24 mouse cellular contexts compared by ENCODE assay signal in genomic region chr5:88420319-88421065, GRCm38 (mm10). TPM values are rescaled to one million over a fixed set of nuclear protein-coding genes. Genes with fewer than 3 reads are reported as not detected.
DNase-seq lines count a peak whose midpoint lies in the region; ATAC-seq and TF ChIP-seq lines count a peak whose summit lies in the region.
"Had no signal": no experiment of that assay in that cellular context is flagged by ENCODE, and none has a peak within 500 bp of the region (broad histone marks: within the 10 kb centered on the region; RNA-seq: fewer than 3 reads in every experiment).

No protein-coding gene starts in this region.

- no peak overlapping the region for H3K4me2 ChIP-seq in heart, embryonic 11.5 days
- no peak overlapping the region for H3K4me2 ChIP-seq in intestine, embryonic 15.5 days (replicated peaks)
- H3K4me2 ChIP-seq in intestine, embryonic 16.5 days (ENCODE audit: low read depth, low read length) = no peak overlapping the region
- no peak overlapping the region for H3K4me2 ChIP-seq in intestine, postnatal 0 days (replicated peaks; ENCODE audit: low read depth)
- no peak overlapping the region for H3K4me2 ChIP-seq in forebrain, embryonic 11.5 days (ENCODE audit: low read depth, low read length, severe bottlenecking)

- TF ChIP-seq CTCF in intestine, postnatal 0 days (IDR thresholded peaks at IDR 0.05; ENCODE audit: low read depth) = no peak

- H3K9me3 ChIP-seq in heart, embryonic 11.5 days (replicated peaks; ENCODE audit: control insufficient read depth, low read length) = no peaks in the 10 kb centered on the region
- no peaks in the 10 kb centered on the region for H3K9me3 ChIP-seq in intestine, embryonic 15.5 days
- H3K9me3 ChIP-seq in intestine, embryonic 16.5 days (ENCODE audit: control insufficient read depth, low read length) = no peaks in the 10 kb centered on the region
- H3K9me3 ChIP-seq in intestine, postnatal 0 days (ENCODE audit: control insufficient read depth) = no peaks in the 10 kb centered on the region
- no peaks in the 10 kb centered on the region for H3K9me3 ChIP-seq in forebrain, embryonic 11.5 days (ENCODE audit: control insufficient read depth, low read length)
- H3K9me3 ChIP-seq: G1E had no signal

- DNase-seq in heart, adult 11 months = peak; percentile 50
- DNase-seq in forebrain, embryonic 11.5 days (ENCODE audit: low spot score) = no peak
- DNase-seq in embryo, embryonic 11 days = no peak
- no peak for DNase-seq in frontal cortex, postnatal 36 days (ENCODE audit: low spot score in 2 of 2)
- DNase-seq: adrenal gland, adult 2 months; adrenal gland, adult 8-10 months; adrenal gland, postnatal 10 days; adrenal gland, postnatal 14 days; adrenal gland, postnatal 25 days; adrenal gland, postnatal 36 days; B cell, adult 2 months; cerebellum, adult 11 months; cerebellum, adult 11-12 months had no signal

- no peaks in the 10 kb centered on the region for H3K4me1 ChIP-seq in heart, embryonic 11.5 days (ENCODE audit: control insufficient read depth, insufficient read depth, low read length)
- H3K4me1 ChIP-seq in intestine, embryonic 15.5 days (replicated peaks) = no peaks in the 10 kb centered on the region
- 0 out of 2 replicates have a peak, but pooled peaks cover 5% of the 10 kb centered on the region for H3K4me1 ChIP-seq in intestine, embryonic 16.5 days (ENCODE audit: control insufficient read depth, insufficient read depth, low read length)
- H3K4me1 ChIP-seq in intestine, postnatal 0 days (replicated peaks; ENCODE audit: control insufficient read depth, insufficient read depth, low read length) = no peaks in the 10 kb centered on the region
- no peaks in the 10 kb centered on the region for H3K4me1 ChIP-seq in forebrain, embryonic 11.5 days (replicated peaks; ENCODE audit: control insufficient read depth, insufficient read depth, low read length)

- no peak overlapping the region for H3K4me3 ChIP-seq in heart, embryonic 11.5 days (ENCODE audit: low read depth, low read length)
- H3K4me3 ChIP-seq in intestine, embryonic 15.5 days (replicated peaks) = no peak overlapping the region
- no peak overlapping the region for H3K4me3 ChIP-seq in intestine, embryonic 16.5 days (ENCODE audit: low read length)
- H3K4me3 ChIP-seq in intestine, postnatal 0 days (ENCODE audit: low read depth, low read length) = no peak overlapping the region
- H3K4me3 ChIP-seq in forebrain, embryonic 11.5 days (ENCODE audit: low read depth, low read length) = no peak overlapping the region

- 82% methylated on average over 8 of the region's 8 CpGs for whole genome bisulfite sequencing in heart, embryonic 11.5 days (ENCODE audit: insufficient replicate concordance)
- 80% methylated on average over 8 of the region's 8 CpGs for WGBS in intestine, embryonic 15.5 days
- WGBS in intestine, embryonic 16.5 days = 77% methylated on average over 8 of the region's 8 CpGs
- 60% methylated on average over 8 of the region's 8 CpGs for WGBS in intestine, postnatal 0 days
- WGBS in forebrain, embryonic 11.5 days = 89% methylated on average over 8 of the region's 8 CpGs

- H3K36me3 ChIP-seq in heart, embryonic 11.5 days (ENCODE audit: control insufficient read depth, insufficient read depth, low read length) = no peaks in the 10 kb centered on the region
- H3K36me3 ChIP-seq in intestine, embryonic 15.5 days = no peaks in the 10 kb centered on the region
- H3K36me3 ChIP-seq in intestine, embryonic 16.5 days (ENCODE audit: control insufficient read depth, insufficient read depth, low read length) = no peaks in the 10 kb centered on the region
- H3K36me3 ChIP-seq in intestine, postnatal 0 days (ENCODE audit: control insufficient read depth, insufficient read depth) = no peaks in the 10 kb centered on the region
- no peaks in the 10 kb centered on the region for H3K36me3 ChIP-seq in forebrain, embryonic 11.5 days (ENCODE audit: control insufficient read depth, insufficient read depth, low read length)
- H3K36me3 ChIP-seq: G1E had no signal

- H3K27me3 ChIP-seq in heart, embryonic 11.5 days (ENCODE audit: control insufficient read depth, insufficient read depth, low read length) = no peaks in the 10 kb centered on the region
- H3K27me3 ChIP-seq in intestine, embryonic 15.5 days (replicated peaks) = no peaks in the 10 kb centered on the region
- no peaks in the 10 kb centered on the region for H3K27me3 ChIP-seq in intestine, embryonic 16.5 days (replicated peaks; ENCODE audit: control insufficient read depth, insufficient read depth, low read length)
- H3K27me3 ChIP-seq in intestine, postnatal 0 days (replicated peaks; ENCODE audit: control insufficient read depth, insufficient read depth, low read length) = no peaks in the 10 kb centered on the region
- no peaks in the 10 kb centered on the region for H3K27me3 ChIP-seq in forebrain, embryonic 11.5 days (ENCODE audit: control insufficient read depth, insufficient read depth, low read length)
- H3K27me3 ChIP-seq: CH12.LX, Patski had no signal

- no peak for ATAC-seq in heart, embryonic 11.5 days (replicated peaks; ENCODE audit: insufficient number of reproducible peaks, low FRiP score, low TSS enrichment)
- ATAC-seq in intestine, embryonic 15.5 days = peak; percentile 91
- peak; percentile 96 for ATAC-seq in intestine, embryonic 16.5 days
- ATAC-seq in intestine, postnatal 0 days = peak; percentile 47; the same call in 1 of the 2 replicates
- no peak for ATAC-seq in forebrain, embryonic 11.5 days (replicated peaks; ENCODE audit: low FRiP score)
- ATAC-seq: activated CD4-positive, CD25-positive, alpha-beta regulatory T cell, adult 4 months; CD4-positive, CD25-positive, alpha-beta regulatory T cell, adult 4 months; Patski had no signal

- H3K27ac ChIP-seq in heart, embryonic 11.5 days (ENCODE audit: low read depth, low read length) = no peak overlapping the region
- H3K27ac ChIP-seq in intestine, embryonic 15.5 days = no peak overlapping the region
- H3K27ac ChIP-seq in intestine, embryonic 16.5 days (ENCODE audit: low read length) = no peak overlapping the region
- H3K27ac ChIP-seq in intestine, postnatal 0 days (ENCODE audit: low read depth, low read length) = no peak overlapping the region
- no peak overlapping the region for H3K27ac ChIP-seq in forebrain, embryonic 11.5 days (ENCODE audit: low read depth, low read length)

- no peak overlapping the region for H3K9ac ChIP-seq in heart, embryonic 11.5 days (ENCODE audit: low read depth, low read length)
- no peak overlapping the region for H3K9ac ChIP-seq in intestine, embryonic 15.5 days
- no peak overlapping the region for H3K9ac ChIP-seq in intestine, embryonic 16.5 days (ENCODE audit: low read depth, low read length)
- H3K9ac ChIP-seq in intestine, postnatal 0 days (ENCODE audit: low read depth, low read length) = no peak overlapping the region
- H3K9ac ChIP-seq in forebrain, embryonic 11.5 days (ENCODE audit: low read length) = no peak overlapping the region

RNA-seq across cellular contexts. Expression of gene Ambn, which starts 35.3 kb away (rescaled TPM):
- polyA plus RNA-seq in heart, embryonic 11.5 days (2014; fragmentation: Nextera tagmentation; extraction: Ambion mirVana) = not detected in 2 replicates
- not detected in 2 replicates for polyA plus RNA-seq in intestine, embryonic 15.5 days (2015; fragmentation: Nextera tagmentation; extraction: Ambion mirVana)
- not detected in 2 replicates for polyA plus RNA-seq in intestine, embryonic 16.5 days (2015; fragmentation: Nextera tagmentation; extraction: Ambion mirVana)
- not detected in 2 replicates for polyA plus RNA-seq in intestine, postnatal 0 days (2015; fragmentation: Nextera tagmentation; extraction: Ambion mirVana)
- polyA plus RNA-seq in forebrain, embryonic 11.5 days (2014; fragmentation: Nextera tagmentation; extraction: Ambion mirVana) = not detected in 2 replicates
- polyA plus RNA-seq: activated CD4-positive, CD25-positive, alpha-beta regulatory T cell, adult 4 months; adrenal gland, adult 2 months; C2C12; G1E; Patski had no signal

RNA-seq across cellular contexts. Expression of gene Amtn, which starts 44.6 kb away (rescaled TPM):
- polyA plus RNA-seq in heart, embryonic 11.5 days (2014; fragmentation: Nextera tagmentation; extraction: Ambion mirVana) = not detected in 2 replicates
- not detected in 2 replicates for polyA plus RNA-seq in intestine, embryonic 15.5 days (2015; fragmentation: Nextera tagmentation; extraction: Ambion mirVana)
- not detected in 2 replicates for polyA plus RNA-seq in intestine, embryonic 16.5 days (2015; fragmentation: Nextera tagmentation; extraction: Ambion mirVana)
- 0.16 TPM in 1 of 2 replicates, not detected in the other for polyA plus RNA-seq in intestine, postnatal 0 days (2015; fragmentation: Nextera tagmentation; extraction: Ambion mirVana)
- polyA plus RNA-seq in forebrain, embryonic 11.5 days (2014; fragmentation: Nextera tagmentation; extraction: Ambion mirVana) = not detected in 2 replicates
- polyA plus RNA-seq: activated CD4-positive, CD25-positive, alpha-beta regulatory T cell, adult 4 months; adrenal gland, adult 2 months; brain, embryonic 14.5 days; C2C12; CD4-positive, CD25-positive, alpha-beta regulatory T cell, adult 4 months; G1E; Patski had no signal

Comparison
In these comparisons a context has a peak if more than half of its experiments do, and no peak if none do; other contexts are left out.
1. ATAC-seq: peak in intestine, embryonic 15.5 days (single experiment), intestine, embryonic 16.5 days (single experiment) and intestine, postnatal 0 days (single experiment); none in heart, embryonic 11.5 days (single experiment) and forebrain, embryonic 11.5 days (single experiment).